Mouse (Mus musculus): ENCODE results near the gene Ash1l. TPM values are rescaled to one million over a fixed set of nuclear protein-coding genes. Genes with fewer than 3 reads are reported as not detected.

Ash1l gene
- total and polyA plus RNA-seq, 2 experiments from 2014 or later = 10.1 to 17.1 TPM

DNA sequence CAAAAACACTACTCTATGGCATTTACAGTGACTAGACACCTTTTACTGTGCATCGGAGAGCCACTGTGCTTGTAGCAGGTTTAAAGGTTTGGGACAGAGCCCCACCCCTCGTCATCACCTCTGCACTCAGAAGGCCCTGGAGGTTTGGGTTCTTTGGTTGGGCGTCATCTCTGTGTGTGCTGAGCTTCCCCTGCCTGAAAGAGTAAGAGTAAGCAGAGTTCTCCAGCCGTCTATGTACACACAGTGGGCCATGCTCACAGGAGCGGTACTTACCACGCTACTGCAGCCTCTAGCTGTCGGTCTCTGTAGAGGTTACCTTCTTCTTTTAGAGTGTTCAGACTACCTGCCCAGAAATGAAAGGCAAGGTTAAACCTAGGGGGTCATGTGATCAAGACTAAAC, 37.8 kb upstream of the Ash1l start:
- ATAC-seq (ENCODE audit: insufficient read depth, low read depth) = no peak
- H3K27me3 ChIP-seq (ENCODE audit: control insufficient read depth, insufficient read depth, low read length) = no peaks in the 10 kb centered on the region
- H3K4me2 ChIP-seq (ENCODE audit: low read depth, low read length) = 0 out of 2 replicates have a peak overlapping the region, but pooled peaks have one; percentile 68
- no peak overlapping the region for H3K4me3 ChIP-seq (ENCODE audit: low read depth, low read length)
- H3K4me1 ChIP-seq (ENCODE audit: control insufficient read depth, insufficient read depth) = 0 out of 2 replicates have a peak, but pooled peaks cover 3% of the 10 kb centered on the region
- H3K27ac ChIP-seq (ENCODE audit: low read depth) = no peak overlapping the region
- WGBS = 88% methylated on average over 7 of the region's 7 CpGs
- TF ChIP-seq CTCF (IDR thresholded peaks at IDR 0.05; ENCODE audit: low read depth) (no peak), EP300 (IDR thresholded peaks at IDR 0.05; ENCODE audit: low read depth) (no peak)
- H3K9ac ChIP-seq (replicated peaks; ENCODE audit: low read depth, low read length) = no peak overlapping the region
- no peaks in the 10 kb centered on the region for H3K9me3 ChIP-seq (replicated peaks; ENCODE audit: control insufficient read depth, low read length)
- DNase-seq (ENCODE audit: low spot score) = no peak
- peaks cover 48% of the 10 kb centered on the region for H3K36me3 ChIP-seq (replicated peaks; ENCODE audit: control insufficient read depth, insufficient read depth, low read length)

DNA sequence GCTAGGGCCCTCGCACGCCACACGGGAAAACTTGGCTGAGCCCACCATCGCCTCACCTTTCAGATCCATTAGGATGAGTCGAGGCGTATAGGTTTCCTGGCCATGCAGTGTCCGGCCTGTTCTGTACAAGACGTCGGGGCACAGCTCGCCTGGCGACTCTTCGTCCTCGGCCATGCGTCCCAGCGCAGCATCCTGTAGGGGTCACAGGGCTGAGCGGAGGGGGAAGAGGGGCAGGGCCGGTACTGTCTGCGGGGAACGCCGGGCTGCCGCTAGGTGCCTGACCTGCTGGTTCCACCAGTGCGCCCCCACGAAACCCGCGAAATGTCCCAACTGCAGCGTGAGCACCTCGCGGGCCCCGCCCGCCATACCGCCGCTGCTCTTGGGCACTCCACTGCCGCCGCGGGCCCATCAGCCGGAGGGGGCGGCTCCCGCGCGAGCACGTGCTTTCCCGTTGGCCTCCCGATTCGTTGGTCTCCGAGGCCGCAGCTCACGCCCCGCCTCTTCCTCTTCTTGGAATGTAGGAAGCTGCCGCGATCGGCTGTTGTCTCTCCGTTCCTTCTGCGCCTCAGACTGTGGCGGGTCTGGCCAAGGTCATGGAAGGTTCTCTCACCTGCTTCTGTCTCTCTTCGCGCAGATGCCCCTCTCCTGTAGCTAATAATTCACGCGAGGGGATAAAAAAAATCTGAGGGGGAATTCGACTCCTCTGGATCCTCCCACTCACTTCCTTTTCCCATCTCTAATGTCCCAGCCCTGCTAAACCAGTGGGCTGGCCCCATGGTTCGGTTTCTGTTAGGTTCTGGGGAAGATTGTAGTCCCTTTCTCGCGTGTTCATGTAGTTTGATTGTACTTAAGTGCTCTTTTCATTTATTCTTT, 36.7 kb upstream of the Ash1l start, which contains the start of gene Msto1:
Gene Msto1 (minus strand): TSS at position 489 of the 873 bp plus-strand sequence.
- no peak for TF ChIP-seq EP300 (IDR thresholded peaks at IDR 0.05; ENCODE audit: low read depth)
- TF ChIP-seq CTCF (IDR thresholded peaks at IDR 0.05; ENCODE audit: low read depth) = no peak
- Histone ChIP-seq H3K4me1 (ENCODE audit: control insufficient read depth, insufficient read depth) (0 out of 2 replicates have a peak, but pooled peaks cover 3% of the 10 kb centered on the region), H3K27me3 (ENCODE audit: control insufficient read depth, insufficient read depth, low read length) (no peaks in the 10 kb centered on the region), H3K27ac (ENCODE audit: low read depth) (peak within 1 kb of the TSS; percentile 85), H3K9ac (replicated peaks; ENCODE audit: low read depth, low read length) (peak within 1 kb of the TSS; percentile 63), H3K9me3 (replicated peaks; ENCODE audit: control insufficient read depth, low read length) (no peaks in the 10 kb centered on the region), H3K36me3 (replicated peaks; ENCODE audit: control insufficient read depth, insufficient read depth, low read length) (peaks cover 37% of the 10 kb centered on the region), H3K4me2 (ENCODE audit: low read depth, low read length) (peak within 1 kb of the TSS; percentile 68), H3K4me3 (ENCODE audit: low read depth, low read length) (peak within 1 kb of the TSS; percentile 63)
- ATAC-seq (ENCODE audit: insufficient read depth, low read depth) (peak; percentile 96), DNase-seq (ENCODE audit: low spot score) (peak; percentile 93)
- WGBS = under 1% methylated on average over 52 of the region's 62 CpGs

DNA sequence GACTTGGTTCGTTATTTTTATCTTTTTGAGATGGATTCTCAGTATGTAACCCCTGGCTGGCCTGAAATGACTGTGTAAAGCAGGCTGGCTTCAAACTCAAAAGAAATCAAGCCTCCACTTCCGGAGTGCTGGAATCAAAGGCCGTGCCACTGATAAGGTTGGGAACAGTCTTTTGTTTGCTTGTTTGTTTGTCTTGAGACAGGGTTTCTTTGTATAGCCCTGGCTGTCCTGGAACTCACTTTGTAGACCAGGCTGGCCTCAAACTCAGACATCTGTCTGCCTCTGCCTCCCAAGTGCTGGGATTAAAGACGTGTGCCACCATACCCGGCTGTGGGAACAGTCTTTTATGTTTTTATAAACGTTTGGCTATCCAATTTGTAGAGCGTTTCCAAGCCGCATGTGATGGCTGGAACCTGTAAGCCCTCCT, 36.0 kb upstream of the Ash1l start:
- Histone ChIP-seq H3K4me2 (ENCODE audit: low read depth, low read length) (peak overlapping the region; percentile 68), H3K4me3 (ENCODE audit: low read depth, low read length) (peak overlapping the region; percentile 63), H3K9ac (replicated peaks; ENCODE audit: low read depth, low read length) (peak overlapping the region; percentile 63), H3K9me3 (replicated peaks; ENCODE audit: control insufficient read depth, low read length) (no peaks in the 10 kb centered on the region), H3K27me3 (ENCODE audit: control insufficient read depth, insufficient read depth, low read length) (no peaks in the 10 kb centered on the region), H3K4me1 (ENCODE audit: control insufficient read depth, insufficient read depth) (0 out of 2 replicates have a peak, but pooled peaks cover 3% of the 10 kb centered on the region), H3K27ac (ENCODE audit: low read depth) (peak overlapping the region; percentile 85), H3K36me3 (replicated peaks; ENCODE audit: control insufficient read depth, insufficient read depth, low read length) (peaks cover 30% of the 10 kb centered on the region)
- ATAC-seq (ENCODE audit: insufficient read depth, low read depth) (peak; percentile 24), DNase-seq (ENCODE audit: low spot score) (no peak)
- TF ChIP-seq CTCF (IDR thresholded peaks at IDR 0.05; ENCODE audit: low read depth) = no peak
- TF ChIP-seq EP300 (IDR thresholded peaks at IDR 0.05; ENCODE audit: low read depth) = no peak
- WGBS = 29% methylated on average over 8 of the region's 8 CpGs

DNA sequence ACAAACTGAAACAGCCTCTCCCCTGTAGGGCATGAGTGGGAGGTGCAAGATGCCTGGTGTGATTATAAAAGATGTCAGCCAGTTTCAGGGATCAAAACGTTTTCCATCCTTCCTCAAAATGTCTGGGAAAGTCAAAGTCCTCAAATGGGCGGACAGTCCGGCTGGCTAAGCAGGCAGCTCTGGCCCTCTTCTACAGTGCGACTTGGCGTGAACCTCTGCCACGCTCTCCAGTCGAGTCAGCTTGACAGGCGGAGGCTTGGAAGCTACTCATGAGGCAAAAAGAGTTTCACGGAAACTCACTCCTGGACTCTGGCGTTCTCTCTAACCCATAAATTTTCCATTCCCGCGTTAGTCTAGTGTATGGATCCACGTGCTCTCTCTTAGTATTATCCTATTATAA, 31.4 kb upstream of the Ash1l start:
- peaks cover 11% of the 10 kb centered on the region; the same call in 1 of the 2 replicates for H3K4me1 ChIP-seq (ENCODE audit: control insufficient read depth, insufficient read depth)
- TF ChIP-seq CTCF (IDR thresholded peaks at IDR 0.05; ENCODE audit: low read depth) = no peak
- TF ChIP-seq EP300 (IDR thresholded peaks at IDR 0.05; ENCODE audit: low read depth) = no peak
- no peak overlapping the region for H3K27ac ChIP-seq (ENCODE audit: low read depth)
- no peak overlapping the region for H3K4me2 ChIP-seq (ENCODE audit: low read depth, low read length)
- H3K27me3 ChIP-seq (ENCODE audit: control insufficient read depth, insufficient read depth, low read length) = no peaks in the 10 kb centered on the region
- ATAC-seq (ENCODE audit: insufficient read depth, low read depth) (no peak), DNase-seq (ENCODE audit: low spot score) (no peak)
- 0 out of 2 replicates have a peak, but pooled peaks cover 18% of the 10 kb centered on the region for H3K36me3 ChIP-seq (replicated peaks; ENCODE audit: control insufficient read depth, insufficient read depth, low read length)
- peaks cover 7% of the 10 kb centered on the region; the same call in 1 of the 2 replicates for H3K9me3 ChIP-seq (replicated peaks; ENCODE audit: control insufficient read depth, low read length)
- no peak overlapping the region for H3K9ac ChIP-seq (replicated peaks; ENCODE audit: low read depth, low read length)
- no peak overlapping the region for H3K4me3 ChIP-seq (ENCODE audit: low read depth, low read length)
- 82% methylated on average over 13 of the region's 13 CpGs for WGBS

DNA sequence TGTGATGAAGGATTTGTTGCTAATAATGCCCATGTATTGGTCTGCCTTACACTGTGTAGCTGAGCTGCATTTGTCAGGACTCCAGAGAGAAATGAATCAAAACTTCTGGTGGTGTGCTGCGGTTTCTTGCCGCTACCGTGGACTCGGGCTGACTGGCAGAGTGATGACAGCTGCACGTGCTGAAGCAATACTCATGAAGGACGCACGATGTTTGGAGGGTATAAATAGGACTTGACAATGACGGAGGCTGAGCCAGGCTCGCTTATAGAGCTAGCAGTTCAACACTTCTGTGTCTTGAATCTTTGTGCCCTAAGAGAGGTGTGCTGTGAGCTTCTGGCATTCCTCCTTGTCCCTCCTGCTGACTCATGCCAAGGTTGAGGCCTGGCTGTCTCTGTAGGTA, 29.0 kb upstream of the Ash1l start:
- H3K36me3 ChIP-seq (replicated peaks; ENCODE audit: control insufficient read depth, insufficient read depth, low read length) = peaks cover 36% of the 10 kb centered on the region
- H3K4me3 ChIP-seq (ENCODE audit: low read depth, low read length) = no peak overlapping the region
- H3K27me3 ChIP-seq (ENCODE audit: control insufficient read depth, insufficient read depth, low read length) = no peaks in the 10 kb centered on the region
- H3K9ac ChIP-seq (replicated peaks; ENCODE audit: low read depth, low read length) = no peak overlapping the region
- peaks cover 7% of the 10 kb centered on the region; the same call in 1 of the 2 replicates for H3K9me3 ChIP-seq (replicated peaks; ENCODE audit: control insufficient read depth, low read length)
- H3K4me1 ChIP-seq (ENCODE audit: control insufficient read depth, insufficient read depth) = peaks cover 19% of the 10 kb centered on the region
- DNase-seq (ENCODE audit: low spot score) = peak; percentile 77
- ATAC-seq (ENCODE audit: insufficient read depth, low read depth) = peak; percentile 67
- no peak for TF ChIP-seq CTCF (IDR thresholded peaks at IDR 0.05; ENCODE audit: low read depth)
- peak; percentile 61; the same call in 1 of the 2 replicates for TF ChIP-seq EP300 (IDR thresholded peaks at IDR 0.05; ENCODE audit: low read depth)
- peak overlapping the region; percentile 60 for H3K27ac ChIP-seq (ENCODE audit: low read depth)
- no peak overlapping the region for H3K4me2 ChIP-seq (ENCODE audit: low read depth, low read length)
- 31% methylated on average over 9 of the region's 9 CpGs for WGBS

Measured in heart, postnatal 0 days (tissue).